Mouse (Mus musculus) hindbrain, embryonic 11.5 days (tissue): ENCODE results near the gene Cdc20. TPM values are rescaled to one million over a fixed set of nuclear protein-coding genes. Genes with fewer than 3 reads are reported as not detected.

Experiments used
- ATAC-seq: fragments of 200-750 bp; cut with Nextera tagmentation; 2 replicates; pipeline ENCODE4 v1.8.0; 2017; ENCODE audit warnings: mild to moderate bottlenecking, moderate TSS enrichment, moderate library complexity; ENCODE audit not compliant: low FRiP score
- DNase-seq: peaks from one replicate; pipeline ENCODE4 v3.0.0-alpha.2; 2015; ENCODE audit warnings: low spot score
- H3K27ac ChIP-seq: fragments of 300-500 bp; sonication (generic); 2 replicates; pipeline ENCODE4 v1.5.1; 2014; ENCODE audit warnings: mild to moderate bottlenecking, low read depth, low read length
- H3K27me3 ChIP-seq: fragments of 300-500 bp; sonication (generic); 2 replicates; pipeline ENCODE4 v1.6.1; 2014; ENCODE audit warnings: mild to moderate bottlenecking, low read length, moderate library complexity, mixed read lengths; ENCODE audit not compliant: control insufficient read depth, insufficient read depth
- H3K36me3 ChIP-seq: fragments of 300-500 bp; sonication (generic); 2 replicates; pipeline ENCODE4 v1.6.1; 2014; ENCODE audit warnings: mild to moderate bottlenecking, low read length, moderate library complexity, mixed read lengths; ENCODE audit not compliant: control insufficient read depth, insufficient read depth
- H3K4me1 ChIP-seq: fragments of 300-500 bp; sonication (generic); replicated peaks from 2 replicates; pipeline ENCODE4 v1.6.1; 2014; ENCODE audit warnings: low read length, mixed read lengths; ENCODE audit not compliant: control insufficient read depth, insufficient read depth
- H3K4me2 ChIP-seq: fragments of 300-500 bp; sonication (generic); replicated peaks from 2 replicates; pipeline ENCODE4 v1.6.1; 2014; ENCODE audit warnings: mild to moderate bottlenecking, low read depth, low read length
- H3K4me3 ChIP-seq: fragments of 300-500 bp; sonication (generic); 2 replicates; pipeline ENCODE4 v1.5.1; 2014; ENCODE audit warnings: low read depth, low read length
- H3K9ac ChIP-seq: fragments of 300-500 bp; sonication (generic); 2 replicates; pipeline ENCODE4 v1.6.1; 2014; ENCODE audit warnings: low read depth, low read length
- H3K9me3 ChIP-seq: fragments of 300-500 bp; sonication (generic); 2 replicates; pipeline ENCODE4 v1.6.1; 2016; ENCODE audit warnings: low read length; ENCODE audit not compliant: control insufficient read depth
- WGBS: fragments of 180-500 bp; shearing (Covaris S2); extraction: QIAGEN DNeasy Blood & Tissue Kit; methylation state at CpG from one replicate; pipeline ENCODE4 v1.1.7; 2014; 5-methylcytosine and 5-hydroxymethylcytosine counted together
- polyA plus RNA-seq: library from polyadenylated mRNA; unstranded; fragments of >200 nt; fragmentation: Nextera tagmentation; extraction: Ambion mirVana; gene quantifications from 2 replicates; pipeline ENCODE4 v1.2.1, GENCODE M21; 2014

Gene Cdc20
- polyA plus RNA-seq, 1 experiment from 2014 or later = 236 TPM

DNA sequence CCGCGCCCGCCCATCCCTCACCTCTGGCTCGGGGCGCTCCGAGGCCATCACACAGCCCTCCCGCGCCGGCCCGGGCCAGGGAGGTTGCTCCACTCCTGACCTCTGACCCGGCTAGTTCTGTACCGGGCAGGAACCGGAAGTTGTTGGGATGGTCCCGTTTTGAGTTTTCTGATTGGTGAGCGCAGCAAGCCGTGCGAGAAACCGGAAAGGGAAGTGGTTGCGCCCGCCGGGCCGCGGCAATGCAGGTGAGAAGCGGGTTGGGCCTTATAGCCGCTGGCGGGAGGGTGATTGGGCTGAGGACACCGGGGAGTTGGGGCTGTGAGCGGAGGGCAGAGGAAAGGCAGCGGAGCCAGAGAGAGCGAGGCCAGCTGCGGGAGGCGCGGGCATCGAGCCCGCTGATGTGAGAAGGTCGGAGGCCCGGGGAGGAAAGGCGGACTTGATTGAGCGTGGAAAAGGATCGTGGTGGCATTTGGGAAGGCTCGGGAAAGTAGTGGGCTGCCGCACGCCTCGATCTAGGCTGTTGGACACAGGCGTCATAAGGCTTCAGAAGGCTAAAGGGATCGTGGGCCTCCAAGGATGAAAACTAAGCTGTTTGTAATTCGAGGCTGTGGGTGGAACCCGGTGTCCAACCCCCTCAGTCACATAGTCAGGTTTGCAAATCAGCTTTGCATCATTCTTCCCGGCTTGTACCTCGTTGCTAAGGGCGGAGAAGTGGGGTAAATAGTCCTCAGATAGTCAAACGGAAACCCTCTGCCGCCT is 27.8 kb downstream of the Cdc20 start, which contains the start of the genes Szt2 and Med8:
Gene Szt2, minus strand, starts transcription at position 132 of the 759 bp plus-strand sequence.
Gene Med8, plus strand, starts transcription at position 196 of the 759 bp plus-strand sequence.
- peak within 1 kb of the TSS; percentile 88 for H3K4me2 ChIP-seq
- no peaks in the 10 kb centered on the region for H3K4me1 ChIP-seq
- 0 out of 2 replicates have a peak within 1 kb of the TSS, but pooled peaks have one; percentile 25 for H3K27ac ChIP-seq
- no peaks in the 10 kb centered on the region for H3K9me3 ChIP-seq
- no peaks in the 10 kb centered on the region for H3K27me3 ChIP-seq
- H3K36me3 ChIP-seq = peaks cover 6% of the 10 kb centered on the region
- peak; percentile 93 for DNase-seq
- under 1% methylated on average over 45 of the region's 53 CpGs for WGBS
- ATAC-seq = peak; percentile 95
- peak within 1 kb of the TSS; percentile 73 for H3K4me3 ChIP-seq
- peak within 1 kb of the TSS; percentile 80 for H3K9ac ChIP-seq

DNA sequence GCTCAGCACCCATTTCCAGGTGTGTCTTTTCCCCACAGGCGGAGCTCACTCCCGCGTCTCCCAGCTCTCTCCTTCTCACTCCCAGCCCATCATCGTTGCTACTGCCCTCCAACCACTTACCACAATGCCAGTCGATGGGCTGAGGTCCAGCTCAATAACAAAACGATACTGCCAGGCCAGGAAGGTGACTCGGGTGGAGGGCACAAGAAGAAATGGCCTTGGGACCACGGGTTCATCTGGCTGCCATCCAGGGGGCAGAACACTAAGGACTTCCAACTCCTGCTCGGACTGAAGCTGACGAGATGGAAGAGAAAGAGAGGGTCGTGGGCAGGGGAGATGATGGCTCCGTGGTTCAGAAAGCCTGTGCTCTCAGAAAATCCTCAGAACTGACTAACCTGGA is 34.5 kb downstream of the Cdc20 start:
- Histone ChIP-seq H3K27me3 (no peaks in the 10 kb centered on the region), H3K27ac (no peak overlapping the region), H3K4me3 (no peak overlapping the region), H3K36me3 (0 out of 2 replicates have a peak, but pooled peaks cover 6% of the 10 kb centered on the region), H3K4me2 (no peak overlapping the region), H3K9ac (no peak overlapping the region), H3K9me3 (no peaks in the 10 kb centered on the region), H3K4me1 (no peaks in the 10 kb centered on the region)
- DNase-seq (no peak), ATAC-seq (no peak)
- 92% methylated on average over 12 of the region's 12 CpGs for WGBS

DNA sequence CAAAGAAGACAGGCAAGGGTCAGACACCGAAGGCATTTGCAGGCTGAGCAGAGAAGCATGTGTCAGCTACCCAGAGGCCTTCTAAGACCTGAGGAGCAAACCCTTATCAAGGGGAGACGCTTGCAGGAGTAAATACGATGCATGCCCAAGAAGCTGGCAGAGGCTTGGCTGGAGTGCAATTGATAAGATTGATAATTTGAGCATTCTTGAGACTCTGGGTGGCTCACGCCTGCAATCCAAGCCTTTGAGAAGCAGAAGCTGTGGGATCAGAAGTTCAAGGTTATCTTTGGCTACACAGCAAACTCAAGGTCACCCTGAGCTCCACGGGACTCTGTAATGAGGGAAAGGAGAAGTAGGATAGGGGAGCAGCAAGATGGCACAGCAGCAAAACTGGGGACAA is 35.2 kb downstream of the Cdc20 start:
- H3K9me3 ChIP-seq = no peaks in the 10 kb centered on the region
- H3K4me3 ChIP-seq = no peak overlapping the region
- no peaks in the 10 kb centered on the region for H3K27me3 ChIP-seq
- H3K36me3 ChIP-seq = 0 out of 2 replicates have a peak, but pooled peaks cover 6% of the 10 kb centered on the region
- 89% methylated on average over 5 of the region's 5 CpGs for WGBS
- no peak for ATAC-seq
- no peak overlapping the region for H3K9ac ChIP-seq
- no peak for DNase-seq
- H3K4me1 ChIP-seq = no peaks in the 10 kb centered on the region
- H3K27ac ChIP-seq = no peak overlapping the region
- no peak overlapping the region for H3K4me2 ChIP-seq

DNA sequence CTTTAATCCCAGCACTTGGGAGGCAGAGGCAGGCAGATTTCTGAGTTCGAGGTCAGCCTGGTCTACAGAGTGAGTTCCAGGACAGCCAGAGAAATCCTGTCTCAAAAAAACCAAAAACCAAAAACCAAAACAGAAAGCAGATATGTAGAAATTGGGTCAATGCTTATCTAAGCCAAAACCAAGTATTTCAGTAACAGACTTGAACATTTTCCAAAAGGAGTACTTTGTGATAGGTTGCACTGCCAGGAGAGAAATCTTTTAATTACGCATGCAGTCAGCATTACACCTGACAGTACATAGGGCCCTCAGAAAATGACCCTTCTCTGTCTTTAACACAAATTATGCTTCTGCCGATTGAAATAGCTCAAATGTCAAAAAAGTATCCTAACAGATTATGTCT is 35.7 kb downstream of the Cdc20 start:
- Histone ChIP-seq H3K27me3 (no peaks in the 10 kb centered on the region), H3K4me3 (no peak overlapping the region), H3K9me3 (no peaks in the 10 kb centered on the region), H3K36me3 (0 out of 2 replicates have a peak, but pooled peaks cover 6% of the 10 kb centered on the region), H3K27ac (no peak overlapping the region), H3K9ac (no peak overlapping the region), H3K4me1 (no peaks in the 10 kb centered on the region), H3K4me2 (no peak overlapping the region)
- DNase-seq = no peak
- 89% methylated on average over 3 of the region's 3 CpGs for WGBS
- ATAC-seq = no peak

DNA sequence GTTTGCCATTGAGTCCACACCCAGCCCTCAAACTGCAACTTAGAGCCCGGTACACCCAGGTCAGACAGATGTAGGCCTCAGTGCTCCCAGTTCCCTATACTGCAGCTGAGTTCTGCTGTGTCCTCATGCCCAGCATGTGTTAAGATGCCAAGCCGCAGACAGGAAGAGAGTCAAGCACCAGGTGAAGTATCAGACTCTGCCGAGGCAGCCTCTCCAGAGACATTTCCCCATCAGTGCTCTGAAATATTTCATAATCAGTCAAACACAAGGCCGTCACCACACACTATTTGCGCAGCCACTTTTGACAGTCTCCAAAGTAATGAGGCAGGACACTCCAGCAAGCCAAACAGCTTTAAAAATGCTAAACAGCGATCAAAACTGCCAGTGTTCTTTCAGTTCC is 38.8 kb downstream of the Cdc20 start:
- DNase-seq = no peak
- H3K4me2 ChIP-seq = no peak overlapping the region
- H3K4me3 ChIP-seq = no peak overlapping the region
- 0 out of 2 replicates have a peak, but pooled peaks cover 6% of the 10 kb centered on the region for H3K36me3 ChIP-seq
- no peak for ATAC-seq
- H3K4me1 ChIP-seq = no peaks in the 10 kb centered on the region
- WGBS = 94% methylated on average over 6 of the region's 6 CpGs
- H3K9ac ChIP-seq = no peak overlapping the region
- H3K27me3 ChIP-seq = no peaks in the 10 kb centered on the region
- no peak overlapping the region for H3K27ac ChIP-seq
- H3K9me3 ChIP-seq = no peaks in the 10 kb centered on the region

DNA sequence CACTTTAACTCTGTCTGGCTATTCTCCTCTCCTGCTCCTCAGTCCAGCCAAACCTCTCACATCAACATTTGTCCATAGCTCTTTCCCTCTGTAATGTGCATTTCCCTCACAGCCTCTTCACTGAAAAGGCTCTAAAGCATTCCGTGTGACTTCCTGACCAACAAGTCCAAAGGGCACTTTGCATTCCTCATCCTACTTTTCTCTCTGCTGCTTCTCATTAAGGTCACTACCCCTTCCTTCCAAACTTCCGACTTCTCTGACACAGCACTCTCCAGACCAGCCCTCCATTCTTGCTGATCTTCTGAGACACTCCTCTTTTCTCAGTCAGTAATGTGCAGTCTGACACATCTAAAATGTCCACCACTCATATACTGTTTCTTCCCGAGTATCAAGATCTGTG is 40.7 kb downstream of the Cdc20 start:
- Histone ChIP-seq H3K4me3 (no peak overlapping the region), H3K27ac (no peak overlapping the region), H3K4me1 (no peaks in the 10 kb centered on the region), H3K9me3 (no peaks in the 10 kb centered on the region), H3K27me3 (no peaks in the 10 kb centered on the region), H3K4me2 (no peak overlapping the region), H3K9ac (no peak overlapping the region), H3K36me3 (peaks cover 8% of the 10 kb centered on the region)
- WGBS = 84% methylated on average over 3 of the region's 3 CpGs
- DNase-seq (no peak), ATAC-seq (no peak)

DNA sequence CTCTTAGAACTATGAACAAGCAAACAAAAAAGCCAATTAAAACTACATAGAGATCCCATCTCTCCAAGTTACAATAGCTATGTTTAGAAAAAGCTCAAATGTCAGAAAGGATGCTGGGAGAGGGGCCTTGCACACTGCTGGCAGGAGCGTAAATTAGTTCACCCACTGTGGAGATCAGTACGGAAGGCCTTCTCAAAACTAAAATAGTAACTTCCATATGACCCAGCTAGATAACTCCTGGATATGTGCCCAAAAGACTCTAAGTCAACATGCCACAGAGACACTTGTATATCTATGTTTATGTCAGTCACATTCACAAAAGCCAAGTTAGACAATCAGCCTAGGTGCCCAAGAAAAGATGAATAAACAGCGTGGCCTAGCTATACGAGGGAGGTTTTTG is 41.9 kb downstream of the Cdc20 start:
- 91% methylated on average over 4 of the region's 4 CpGs for WGBS
- no peak for ATAC-seq

DNA sequence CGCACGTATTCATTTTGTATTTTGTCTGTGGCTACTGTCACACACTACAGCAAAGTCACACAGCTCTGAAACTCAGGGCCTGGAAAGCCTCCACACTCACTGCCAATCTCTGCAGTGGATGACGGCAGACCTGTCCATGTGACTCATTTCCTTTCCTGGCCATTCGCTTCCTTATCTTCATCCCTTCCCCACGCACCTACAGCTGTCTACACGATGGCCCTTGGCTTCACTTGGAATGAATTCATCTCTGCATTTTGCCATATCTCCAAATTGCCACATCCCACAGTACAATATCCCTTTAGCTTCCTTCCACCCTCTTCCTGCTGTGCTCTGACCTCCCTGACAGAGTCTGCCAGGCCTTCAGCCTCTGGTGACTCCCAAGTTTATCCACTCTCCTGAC is 42.6 kb downstream of the Cdc20 start:
- Histone ChIP-seq H3K4me3 (no peak overlapping the region), H3K27me3 (no peaks in the 10 kb centered on the region), H3K27ac (no peak overlapping the region), H3K4me1 (no peaks in the 10 kb centered on the region), H3K4me2 (no peak overlapping the region), H3K36me3 (peaks cover 14% of the 10 kb centered on the region), H3K9me3 (no peaks in the 10 kb centered on the region), H3K9ac (no peak overlapping the region)
- WGBS = 95% methylated on average over 6 of the region's 6 CpGs
- DNase-seq (no peak), ATAC-seq (no peak)

More for the DNA sequence above, 41.9 kb downstream of the Cdc20 start:
- Histone ChIP-seq H3K4me1 (no peaks in the 10 kb centered on the region), H3K9ac (no peak overlapping the region), H3K36me3 (peaks cover 12% of the 10 kb centered on the region), H3K4me3 (no peak overlapping the region), H3K9me3 (no peaks in the 10 kb centered on the region), H3K27ac (no peak overlapping the region), H3K4me2 (no peak overlapping the region), H3K27me3 (no peaks in the 10 kb centered on the region)
- DNase-seq = no peak

DNA sequence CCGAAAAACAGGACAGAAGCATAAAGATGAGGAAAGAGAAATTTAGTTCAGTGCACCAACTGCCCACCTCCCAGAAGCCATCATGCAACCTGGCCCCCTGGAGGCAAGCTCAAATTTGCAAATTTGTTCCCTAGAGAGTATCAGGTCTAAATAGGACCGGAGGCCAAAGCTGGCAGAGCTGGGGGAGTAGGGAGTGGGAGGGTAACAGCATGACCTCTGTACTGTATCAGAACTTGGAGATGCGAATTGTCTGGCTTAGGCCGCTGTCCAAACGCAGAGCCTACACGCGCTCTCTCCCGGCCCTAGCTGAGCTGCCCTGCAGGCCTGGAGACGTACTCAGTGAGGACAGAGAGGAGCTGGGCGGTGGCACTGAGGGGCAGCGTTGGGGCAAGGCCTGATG is 47.0 kb downstream of the Cdc20 start:
- no peaks in the 10 kb centered on the region for H3K9me3 ChIP-seq
- H3K27ac ChIP-seq = no peak overlapping the region
- H3K36me3 ChIP-seq = peaks cover 24% of the 10 kb centered on the region
- no peaks in the 10 kb centered on the region for H3K4me1 ChIP-seq
- no peak for DNase-seq
- H3K27me3 ChIP-seq = no peaks in the 10 kb centered on the region
- no peak overlapping the region for H3K4me2 ChIP-seq
- no peak overlapping the region for H3K4me3 ChIP-seq
- no peak overlapping the region for H3K9ac ChIP-seq
- WGBS = 94% methylated on average over 11 of the region's 11 CpGs
- no peak for ATAC-seq
